In the genomic region with DNA sequence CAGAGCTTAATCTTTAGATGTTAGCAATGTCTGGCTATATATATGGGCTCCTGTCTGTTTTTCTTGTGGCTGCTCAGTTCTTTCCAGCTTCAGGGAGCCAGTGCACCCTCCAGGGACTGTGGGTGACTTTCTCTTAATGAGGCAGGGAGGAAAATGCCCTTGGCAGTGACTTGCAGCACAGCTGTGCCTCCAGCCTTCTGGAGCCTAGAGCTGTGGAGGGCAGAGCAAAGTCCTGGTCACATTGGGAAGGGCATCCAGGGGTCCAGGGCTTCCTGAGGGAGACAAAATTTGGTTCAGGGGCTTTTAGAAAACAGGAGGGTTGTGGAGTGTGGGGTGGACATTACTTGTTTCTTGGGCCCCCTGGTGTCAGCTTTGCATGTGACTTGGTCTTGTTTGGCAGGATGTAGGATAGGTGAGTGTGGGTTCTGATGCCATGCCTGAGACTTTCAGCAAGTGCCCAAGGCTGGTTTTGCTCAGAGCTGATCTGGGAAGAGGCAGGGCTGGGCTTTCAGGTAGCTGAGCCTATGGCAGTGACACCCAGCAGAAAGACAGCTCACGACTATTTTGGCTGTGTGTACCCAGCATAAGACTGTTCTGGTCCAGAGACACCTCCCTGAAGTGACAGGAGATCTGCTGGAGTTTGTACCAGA, we compare ENCODE assay signal across 14 mouse cellular contexts. TPM values are rescaled to one million over a fixed set of nuclear protein-coding genes. Genes with fewer than 3 reads are reported as not detected.
DNase-seq lines count a peak whose midpoint lies in the region; ATAC-seq and TF ChIP-seq lines count a peak whose summit lies in the region.
"Had no signal": no experiment of that assay in that cellular context is flagged by ENCODE, and none has a peak within 500 bp of the region (broad histone marks: within the 10 kb centered on the region; RNA-seq: fewer than 3 reads in every experiment).

No protein-coding gene starts in this region.

- H3K4me3 ChIP-seq in hindbrain, embryonic 12.5 days = no peak overlapping the region
- no peak overlapping the region for H3K4me3 ChIP-seq in hindbrain, postnatal 0 days (ENCODE audit: low read length)
- peak overlapping the region; percentile 76 for H3K4me3 ChIP-seq in G1E (ENCODE audit: low read depth, low read length)
- no peak overlapping the region for H3K4me3 ChIP-seq in cortical plate, adult 2 months (ENCODE audit: insufficient read depth, low read length)
- H3K4me3 ChIP-seq in liver, postnatal 0 days (ENCODE audit: low read depth, low read length) = peak overlapping the region; percentile 67
- no peak overlapping the region for H3K4me3 ChIP-seq in kidney, adult 2 months (ENCODE audit: insufficient read depth, low read depth, low read length)
- H3K4me3 ChIP-seq: gastrocnemius, adult 2 months; limb, embryonic 13.5 days had no signal

- H3K4me2 ChIP-seq in hindbrain, embryonic 12.5 days (replicated peaks) = no peak overlapping the region
- H3K4me2 ChIP-seq in hindbrain, postnatal 0 days (ENCODE audit: low read depth, low read length) = no peak overlapping the region
- H3K4me2 ChIP-seq in liver, postnatal 0 days (ENCODE audit: low read depth, low read length) = peak overlapping the region; percentile 78
- H3K4me2 ChIP-seq: limb, embryonic 13.5 days had no signal

- TF ChIP-seq POLR2A in cortical plate, adult 2 months (IDR thresholded peaks at IDR 0.05; ENCODE audit: extremely low read depth, insufficient read depth, low read length) = no peak
- TF ChIP-seq POLR2A in kidney, adult 2 months (IDR thresholded peaks at IDR 0.05; ENCODE audit: low read depth, low read length) = no peak

- peak overlapping the region; percentile 49; the same call in 1 of the 2 replicates for H3K27ac ChIP-seq in hindbrain, embryonic 12.5 days
- H3K27ac ChIP-seq in hindbrain, postnatal 0 days = no peak overlapping the region
- 0 out of 2 replicates have a peak overlapping the region, but pooled peaks have one; percentile 44 for H3K27ac ChIP-seq in cortical plate, adult 2 months (ENCODE audit: insufficient read depth, low read length)
- peak overlapping the region; percentile 83 for H3K27ac ChIP-seq in liver, postnatal 0 days (ENCODE audit: low read depth)
- H3K27ac ChIP-seq in kidney, adult 2 months (ENCODE audit: insufficient read depth, low read depth, low read length) = no peak overlapping the region
- H3K27ac ChIP-seq: gastrocnemius, adult 2 months; limb, embryonic 13.5 days had no signal

- peaks cover 35% of the 10 kb centered on the region for H3K4me1 ChIP-seq in hindbrain, embryonic 12.5 days
- no peaks in the 10 kb centered on the region for H3K4me1 ChIP-seq in hindbrain, postnatal 0 days (ENCODE audit: insufficient read depth, low read length)
- peaks cover 98% of the 10 kb centered on the region for H3K4me1 ChIP-seq in G1E (ENCODE audit: insufficient read depth, low read depth, low read length)
- H3K4me1 ChIP-seq in cortical plate, adult 2 months (ENCODE audit: control insufficient read depth, insufficient read depth, low read length) = peaks cover 26% of the 10 kb centered on the region
- peaks cover 40% of the 10 kb centered on the region for H3K4me1 ChIP-seq in liver, postnatal 0 days (ENCODE audit: insufficient read depth)
- H3K4me1 ChIP-seq in kidney, adult 2 months (ENCODE audit: control insufficient read depth, insufficient read depth, low read length) = no peaks in the 10 kb centered on the region
- H3K4me1 ChIP-seq: limb, embryonic 13.5 days had no signal

- no peak for ATAC-seq in hindbrain, embryonic 12.5 days (ENCODE audit: low FRiP score)
- no peak for ATAC-seq in hindbrain, postnatal 0 days
- ATAC-seq in G1E (ENCODE audit: extremely low read depth, insufficient number of reproducible peaks, low FRiP score, poor library complexity, severe bottlenecking) = no peak
- ATAC-seq in liver, postnatal 0 days = peak; percentile 53

- H3K36me3 ChIP-seq in hindbrain, embryonic 12.5 days = no peaks in the 10 kb centered on the region
- H3K36me3 ChIP-seq in hindbrain, postnatal 0 days (ENCODE audit: insufficient read depth, low read length) = no peaks in the 10 kb centered on the region; the same call in 1 of the 2 replicates
- H3K36me3 ChIP-seq in G1E (replicated peaks) = peaks cover 39% of the 10 kb centered on the region
- peaks cover 7% of the 10 kb centered on the region for H3K36me3 ChIP-seq in liver, postnatal 0 days (replicated peaks; ENCODE audit: insufficient read depth, low read length)
- no peaks in the 10 kb centered on the region for H3K36me3 ChIP-seq in kidney, adult 2 months (ENCODE audit: control insufficient read depth, insufficient read depth, low read length)
- H3K36me3 ChIP-seq: limb, embryonic 13.5 days had no signal

- TF ChIP-seq CTCF in hindbrain, postnatal 0 days (IDR thresholded peaks at IDR 0.05; ENCODE audit: low read depth) = no peak
- TF ChIP-seq CTCF in G1E (IDR thresholded peaks at IDR 0.05; ENCODE audit: low read depth, low read length) = no peak
- TF ChIP-seq CTCF in cortical plate, adult 2 months (IDR thresholded peaks at IDR 0.05; ENCODE audit: extremely low read depth, insufficient read depth, low read length) = no peak
- peak; percentile 47 for TF ChIP-seq CTCF in liver, postnatal 0 days (IDR thresholded peaks at IDR 0.05; ENCODE audit: low read depth)
- no peak for TF ChIP-seq CTCF in kidney, adult 2 months (conservative IDR thresholded peaks at IDR 0.05; ENCODE audit: insufficient read depth, insufficient read length, low read depth, low read length)

- TF ChIP-seq EP300 in liver, postnatal 0 days (IDR thresholded peaks at IDR 0.05; ENCODE audit: low read depth) = no peak

- no peak for DNase-seq in hindbrain, postnatal 0 days (ENCODE audit: low spot score)
- no peak for DNase-seq in G1E (ENCODE audit: low spot score)
- peak; percentile 32 for DNase-seq in liver, postnatal 0 days
- DNase-seq in right cerebral cortex, postnatal 36 days (ENCODE audit: low spot score in 2 of 2) = no peak
- DNase-seq in kidney, adult 2 months = no peak
- DNase-seq: cerebellum, postnatal 10 days; gastrocnemius, adult 2 months; heart, postnatal 36 days; kidney, adult 8-10 months; layer of hippocampus, adult 9-11 months had no signal

- H3K27me3 ChIP-seq in hindbrain, embryonic 12.5 days = no peaks in the 10 kb centered on the region
- no peaks in the 10 kb centered on the region for H3K27me3 ChIP-seq in hindbrain, postnatal 0 days (ENCODE audit: insufficient read depth, low read length)
- H3K27me3 ChIP-seq in G1E (ENCODE audit: insufficient read depth, low read length) = no peaks in the 10 kb centered on the region
- no peaks in the 10 kb centered on the region for H3K27me3 ChIP-seq in liver, postnatal 0 days (ENCODE audit: insufficient read depth, low read length)
- H3K27me3 ChIP-seq in kidney, adult 2 months (replicated peaks; ENCODE audit: control insufficient read depth, insufficient read depth, low read length) = no peaks in the 10 kb centered on the region
- H3K27me3 ChIP-seq: limb, embryonic 13.5 days had no signal

- H3K9ac ChIP-seq in hindbrain, embryonic 12.5 days = no peak overlapping the region
- H3K9ac ChIP-seq in hindbrain, postnatal 0 days (replicated peaks; ENCODE audit: low read length) = no peak overlapping the region
- peak overlapping the region; percentile 73 for H3K9ac ChIP-seq in liver, postnatal 0 days (replicated peaks)
- H3K9ac ChIP-seq: limb, embryonic 13.5 days had no signal

- no peaks in the 10 kb centered on the region for H3K9me3 ChIP-seq in hindbrain, embryonic 12.5 days (replicated peaks)
- H3K9me3 ChIP-seq in hindbrain, postnatal 0 days (ENCODE audit: low read length) = no peaks in the 10 kb centered on the region
- H3K9me3 ChIP-seq in G1E (replicated peaks) = peaks cover 4% of the 10 kb centered on the region
- H3K9me3 ChIP-seq in liver, postnatal 0 days (ENCODE audit: low read length) = no peaks in the 10 kb centered on the region
- H3K9me3 ChIP-seq: limb, embryonic 13.5 days had no signal

- WGBS in hindbrain, embryonic 12.5 days = 76% methylated on average over 1 of the region's 1 CpGs
- 70% methylated on average over 1 of the region's 1 CpGs for WGBS in hindbrain, postnatal 0 days
- WGBS in liver, postnatal 0 days (ENCODE audit: insufficient replicate concordance) = 55% methylated on average over 1 of the region's 1 CpGs
- 96% methylated on average over 1 of the region's 1 CpGs for WGBS in kidney, adult 2 months

RNA-seq across cellular contexts. Expression of a gene that starts 50.0 kb away (rescaled TPM):
- 115 and 119 TPM in 2 replicates for polyA plus RNA-seq in hindbrain, embryonic 12.5 days (2016; fragmentation: Nextera tagmentation; extraction: Ambion mirVana)
- 132 and 149 TPM in 2 replicates for total RNA-seq in hindbrain, postnatal 0 days (2014; rRNA removed)
- polyA plus RNA-seq in hindbrain, postnatal 0 days (2015; fragmentation: Nextera tagmentation; extraction: Ambion mirVana) = 84.6 and 90.0 TPM in 2 replicates
- total RNA-seq in G1E (2014; fragmentation: Nextera tagmentation) (43.2 and 82.9 TPM in 2 replicates), G1E (2017) (106 and 121 TPM in 2 replicates)
- polyA plus RNA-seq in G1E (2012) = 114 and 125 TPM in 2 replicates
- polyA plus RNA-seq in cortical plate, adult 2 months (2012; rRNA removed) = 121 and 124 TPM in 2 replicates
- 22.0 and 28.1 TPM in 2 replicates for polyA plus RNA-seq in liver, postnatal 0 days (2015; fragmentation: Nextera tagmentation; extraction: Ambion mirVana)
- 1.1 and 1.5 TPM in 2 replicates for polyA plus RNA-seq in kidney, adult 2 months (2012; rRNA removed)
- total RNA-seq: CH12.LX had no signal

Comparison
In these comparisons a context has a peak if more than half of its experiments do, and no peak if none do; other contexts are left out.
1. H3K27ac ChIP-seq: peak in hindbrain, embryonic 12.5 days (single experiment), cortical plate, adult 2 months (single experiment) and liver, postnatal 0 days (single experiment); none in hindbrain, postnatal 0 days (single experiment) and kidney, adult 2 months (single experiment).
2. H3K4me3 ChIP-seq: peak in G1E (single experiment) and liver, postnatal 0 days (single experiment); none in hindbrain, embryonic 12.5 days (single experiment), hindbrain, postnatal 0 days (single experiment), cortical plate, adult 2 months (single experiment) and kidney, adult 2 months (single experiment).